Mouse (Mus musculus): ENCODE measurements around the gene Ikzf1.

GRCm38 (mm10) chr11:11660651-11661050, 24.2 kb upstream of the Ikzf1 start:
- TF ChIP-seq ZC3H11A (IDR thresholded peaks at IDR 0.05; ENCODE audit: borderline replicate concordance, low read depth, low read length) (no peak), MAFK (IDR thresholded peaks at IDR 0.05; ENCODE audit: insufficient read depth, low read depth, low read length) (no peak), ZNF384 (IDR thresholded peaks at IDR 0.05; ENCODE audit: low read depth, low read length) (no peak), CHD2 (IDR thresholded peaks at IDR 0.05; ENCODE audit: low read depth, low read length) (no peak), HCFC1 (IDR thresholded peaks at IDR 0.05; ENCODE audit: borderline replicate concordance, insufficient read depth, low read length) (no peak)

All from ES-E14 (cell line).